Mouse (Mus musculus): Measurements from ENCODE around the gene Kif1bp. TPM values are rescaled to one million over a fixed set of nuclear protein-coding genes. Genes with fewer than 3 reads are reported as not detected.
A peak's percentile ranks its signal among the peaks of the same experiment; 100 is the strongest.

The Kif1bp gene
- polyA plus RNA-seq, 1 experiment from 2014 or later = 61.1 TPM

GRCm38 (mm10) chr10:62550787-62551300, 27.4 kb downstream of the Kif1bp start:
- Histone ChIP-seq H3K36me3 (replicated peaks) (no peaks in the 10 kb centered on the region), H3K9me3 (no peaks in the 10 kb centered on the region), H3K4me2 (no peak overlapping the region), H3K27ac (no peak overlapping the region), H3K4me3 (replicated peaks) (no peak overlapping the region), H3K27me3 (no peaks in the 10 kb centered on the region), H3K4me1 (no peaks in the 10 kb centered on the region), H3K9ac (no peak overlapping the region)
- whole genome bisulfite sequencing = 87% methylated on average over 7 of the region's 7 CpGs
- ATAC-seq (ENCODE audit: low FRiP score) = no peak

- no peak overlapping the region for H3K27ac ChIP-seq
- 0 out of 2 replicates have a peak, but pooled peaks have one; percentile 33 for ATAC-seq (ENCODE audit: low FRiP score)
- no peaks in the 10 kb centered on the region for H3K27me3 ChIP-seq
- H3K4me1 ChIP-seq = no peaks in the 10 kb centered on the region
- H3K4me2 ChIP-seq = no peak overlapping the region
- H3K9me3 ChIP-seq = no peaks in the 10 kb centered on the region
- H3K36me3 ChIP-seq (replicated peaks) = no peaks in the 10 kb centered on the region
- 38% methylated on average over 14 of the region's 16 CpGs for WGBS
- no peak overlapping the region for H3K9ac ChIP-seq
- no peak overlapping the region for H3K4me3 ChIP-seq (replicated peaks)
These were observed 28.6 kb downstream of the Kif1bp start for GRCm38 (mm10) chr10:62549523-62550166.

GRCm38 (mm10) chr10:62546441-62546840, 31.8 kb downstream of the Kif1bp start:
- Histone ChIP-seq H3K27me3 (no peaks in the 10 kb centered on the region), H3K27ac (no peak overlapping the region), H3K9me3 (no peaks in the 10 kb centered on the region), H3K4me3 (replicated peaks) (no peak overlapping the region), H3K4me1 (no peaks in the 10 kb centered on the region), H3K4me2 (no peak overlapping the region), H3K9ac (no peak overlapping the region), H3K36me3 (replicated peaks) (no peaks in the 10 kb centered on the region)
- 91% methylated on average over 10 of the region's 10 CpGs for WGBS
- ATAC-seq (ENCODE audit: low FRiP score) = no peak

- no peaks in the 10 kb centered on the region for H3K36me3 ChIP-seq (replicated peaks)
- no peaks in the 10 kb centered on the region for H3K4me1 ChIP-seq
- no peak overlapping the region for H3K4me2 ChIP-seq
- no peak overlapping the region for H3K9ac ChIP-seq
- ATAC-seq (ENCODE audit: low FRiP score) = no peak
- no peaks in the 10 kb centered on the region for H3K9me3 ChIP-seq
- H3K27ac ChIP-seq = no peak overlapping the region
- no peaks in the 10 kb centered on the region for H3K27me3 ChIP-seq
- H3K4me3 ChIP-seq (replicated peaks) = no peak overlapping the region
These were observed 32.5 kb downstream of the Kif1bp start for GRCm38 (mm10) chr10:62545759-62546158.

- no peak overlapping the region for H3K4me3 ChIP-seq (replicated peaks)
- no peaks in the 10 kb centered on the region for H3K9me3 ChIP-seq
- 87% methylated on average over 4 of the region's 4 CpGs for WGBS
- no peaks in the 10 kb centered on the region for H3K36me3 ChIP-seq (replicated peaks)
- no peak overlapping the region for H3K9ac ChIP-seq
- no peak overlapping the region for H3K27ac ChIP-seq
- H3K4me2 ChIP-seq = no peak overlapping the region
- no peaks in the 10 kb centered on the region for H3K4me1 ChIP-seq
- H3K27me3 ChIP-seq = no peaks in the 10 kb centered on the region
- ATAC-seq (ENCODE audit: low FRiP score) = no peak
These were observed 33.9 kb downstream of the Kif1bp start for GRCm38 (mm10) chr10:62544316-62544715.

- Histone ChIP-seq H3K27ac (no peak overlapping the region), H3K9me3 (no peaks in the 10 kb centered on the region), H3K27me3 (no peaks in the 10 kb centered on the region), H3K4me1 (no peaks in the 10 kb centered on the region), H3K4me3 (replicated peaks) (no peak overlapping the region), H3K4me2 (no peak overlapping the region), H3K36me3 (replicated peaks) (no peaks in the 10 kb centered on the region), H3K9ac (no peak overlapping the region)
- 82% methylated on average over 12 of the region's 12 CpGs for WGBS
- no peak for ATAC-seq (ENCODE audit: low FRiP score)
These were observed 34.9 kb downstream of the Kif1bp start for GRCm38 (mm10) chr10:62543399-62543808.

GRCm38 (mm10) chr10:62542928-62543327, 35.3 kb downstream of the Kif1bp start:
- no peak overlapping the region for H3K4me2 ChIP-seq
- no peak overlapping the region for H3K9ac ChIP-seq
- no peak overlapping the region for H3K4me3 ChIP-seq (replicated peaks)
- H3K4me1 ChIP-seq = no peaks in the 10 kb centered on the region
- no peaks in the 10 kb centered on the region for H3K9me3 ChIP-seq
- H3K27me3 ChIP-seq = no peaks in the 10 kb centered on the region
- ATAC-seq (ENCODE audit: low FRiP score) = no peak
- 93% methylated on average over 7 of the region's 8 CpGs for WGBS
- H3K36me3 ChIP-seq (replicated peaks) = no peaks in the 10 kb centered on the region
- no peak overlapping the region for H3K27ac ChIP-seq

GRCm38 (mm10) chr10:62542507-62542906, 35.8 kb downstream of the Kif1bp start:
- WGBS = 97% methylated on average over 12 of the region's 12 CpGs
- ATAC-seq (ENCODE audit: low FRiP score) = no peak

GRCm38 (mm10) chr10:62541499-62541898, 36.8 kb downstream of the Kif1bp start:
- Histone ChIP-seq H3K9ac (no peak overlapping the region), H3K27me3 (no peaks in the 10 kb centered on the region), H3K9me3 (no peaks in the 10 kb centered on the region), H3K36me3 (replicated peaks) (no peaks in the 10 kb centered on the region), H3K4me2 (no peak overlapping the region), H3K4me1 (no peaks in the 10 kb centered on the region), H3K27ac (no peak overlapping the region), H3K4me3 (replicated peaks) (no peak overlapping the region)
- no peak for ATAC-seq (ENCODE audit: low FRiP score)
- WGBS = 93% methylated on average over 12 of the region's 12 CpGs

More at GRCm38 (mm10) chr10:62542507-62542906, 35.8 kb downstream of the Kif1bp start:
- H3K27me3 ChIP-seq = no peaks in the 10 kb centered on the region
- no peak overlapping the region for H3K4me2 ChIP-seq
- H3K27ac ChIP-seq = no peak overlapping the region
- H3K9ac ChIP-seq = no peak overlapping the region
- no peak overlapping the region for H3K4me3 ChIP-seq (replicated peaks)
- H3K36me3 ChIP-seq (replicated peaks) = no peaks in the 10 kb centered on the region
- H3K4me1 ChIP-seq = no peaks in the 10 kb centered on the region
- no peaks in the 10 kb centered on the region for H3K9me3 ChIP-seq

GRCm38 (mm10) chr10:62540800-62541199, 37.5 kb downstream of the Kif1bp start:
- Histone ChIP-seq H3K36me3 (replicated peaks) (no peaks in the 10 kb centered on the region), H3K27ac (no peak overlapping the region), H3K27me3 (no peaks in the 10 kb centered on the region), H3K4me2 (no peak overlapping the region), H3K9ac (no peak overlapping the region), H3K4me1 (no peaks in the 10 kb centered on the region), H3K9me3 (no peaks in the 10 kb centered on the region), H3K4me3 (replicated peaks) (no peak overlapping the region)
- no peak for ATAC-seq (ENCODE audit: low FRiP score)
- 74% methylated on average over 3 of the region's 3 CpGs for WGBS

GRCm38 (mm10) chr10:62534509-62534908, 43.7 kb downstream of the Kif1bp start:
- Histone ChIP-seq H3K27me3 (no peaks in the 10 kb centered on the region), H3K9me3 (no peaks in the 10 kb centered on the region), H3K4me3 (replicated peaks) (no peak overlapping the region), H3K4me2 (no peak overlapping the region), H3K9ac (no peak overlapping the region), H3K4me1 (no peaks in the 10 kb centered on the region), H3K27ac (no peak overlapping the region), H3K36me3 (replicated peaks) (no peaks in the 10 kb centered on the region)
- 84% methylated on average over 7 of the region's 7 CpGs for WGBS
- ATAC-seq (ENCODE audit: low FRiP score) = no peak

- Histone ChIP-seq H3K36me3 (replicated peaks) (no peaks in the 10 kb centered on the region), H3K4me1 (no peaks in the 10 kb centered on the region), H3K4me2 (no peak overlapping the region), H3K27ac (no peak overlapping the region), H3K4me3 (replicated peaks) (no peak overlapping the region), H3K27me3 (no peaks in the 10 kb centered on the region), H3K9ac (no peak overlapping the region), H3K9me3 (no peaks in the 10 kb centered on the region)
- 55% methylated on average over 2 of the region's 2 CpGs for WGBS
- ATAC-seq (ENCODE audit: low FRiP score) = no peak
These were observed 45.4 kb downstream of the Kif1bp start for GRCm38 (mm10) chr10:62532832-62533231.

- Histone ChIP-seq H3K4me3 (replicated peaks) (no peak overlapping the region), H3K9me3 (no peaks in the 10 kb centered on the region), H3K4me1 (no peaks in the 10 kb centered on the region), H3K4me2 (no peak overlapping the region), H3K27me3 (no peaks in the 10 kb centered on the region), H3K27ac (no peak overlapping the region), H3K36me3 (replicated peaks) (no peaks in the 10 kb centered on the region), H3K9ac (no peak overlapping the region)
- no peak for ATAC-seq (ENCODE audit: low FRiP score)
- 87% methylated on average over 9 of the region's 9 CpGs for WGBS
These were observed 48.1 kb downstream of the Kif1bp start for GRCm38 (mm10) chr10:62530183-62530582.
